Mouse (Mus musculus): ENCODE results near the gene Dpf2. TPM values are rescaled to one million over a fixed set of nuclear protein-coding genes. Genes with fewer than 3 reads are reported as not detected.

The Dpf2 gene
- polyA plus RNA-seq, 1 experiment: 103 TPM

DNA sequence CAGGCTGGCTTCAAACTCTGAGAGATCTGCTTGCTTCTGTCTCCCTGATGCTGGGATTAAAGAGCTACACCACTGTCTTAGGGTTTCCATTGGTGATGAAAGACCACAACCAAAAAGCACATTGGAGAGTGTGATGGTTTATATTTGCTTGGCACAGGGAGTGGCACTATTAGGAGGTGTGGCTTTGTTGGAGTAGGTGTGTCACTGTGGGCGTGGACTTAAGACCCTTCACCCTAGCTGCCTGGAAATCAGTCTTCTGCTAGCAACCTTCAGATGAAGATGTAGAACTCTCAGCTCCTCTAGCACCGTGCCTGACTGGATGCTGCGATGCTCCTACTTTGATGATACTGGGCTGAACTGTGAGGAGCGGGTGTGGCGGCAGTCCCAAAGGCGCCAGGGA, 25.7 kb upstream of the Dpf2 start:
- Histone ChIP-seq H3K4me3 (replicated peaks; ENCODE audit: extremely low read depth, low read depth, low read length) (no peak overlapping the region), H3K4me1 (ENCODE audit: control insufficient read depth, insufficient read depth, low read length) (peaks cover 34% of the 10 kb centered on the region)
- TF ChIP-seq POLR2A (IDR thresholded peaks at IDR 0.05; ENCODE audit: borderline replicate concordance, extremely low read depth, low read depth, low read length) (no peak), CTCF (IDR thresholded peaks at IDR 0.05; ENCODE audit: insufficient read depth, low read length) (no peak)
- no peak for DNase-seq
- WGBS: 91% methylated on average over 6 of the region's 6 CpGs

- H3K4me1 ChIP-seq (ENCODE audit: control insufficient read depth, insufficient read depth, low read length): peaks cover 34% of the 10 kb centered on the region
- 9% methylated on average over 14 of the region's 14 CpGs for WGBS
- H3K4me3 ChIP-seq (replicated peaks; ENCODE audit: extremely low read depth, low read depth, low read length): no peak overlapping the region
- TF ChIP-seq POLR2A (IDR thresholded peaks at IDR 0.05; ENCODE audit: borderline replicate concordance, extremely low read depth, low read depth, low read length) (peak; percentile 32; the same call in 1 of the 2 replicates), CTCF (IDR thresholded peaks at IDR 0.05; ENCODE audit: insufficient read depth, low read length) (no peak)
- DNase-seq: no peak
Measured at GRCm38 (mm10) chr19:5937836-5938406, 25.1 kb upstream of the Dpf2 start.

GRCm38 (mm10) chr19:5937095-5937835, 24.5 kb upstream of the Dpf2 start:
- TF ChIP-seq CTCF (IDR thresholded peaks at IDR 0.05; ENCODE audit: insufficient read depth, low read length) (no peak), POLR2A (IDR thresholded peaks at IDR 0.05; ENCODE audit: borderline replicate concordance, extremely low read depth, low read depth, low read length) (no peak)
- peaks cover 34% of the 10 kb centered on the region for H3K4me1 ChIP-seq (ENCODE audit: control insufficient read depth, insufficient read depth, low read length)
- H3K4me3 ChIP-seq (replicated peaks; ENCODE audit: extremely low read depth, low read depth, low read length): no peak overlapping the region
- 45% methylated on average over 21 of the region's 21 CpGs for WGBS
- DNase-seq: peak; percentile 20

DNA sequence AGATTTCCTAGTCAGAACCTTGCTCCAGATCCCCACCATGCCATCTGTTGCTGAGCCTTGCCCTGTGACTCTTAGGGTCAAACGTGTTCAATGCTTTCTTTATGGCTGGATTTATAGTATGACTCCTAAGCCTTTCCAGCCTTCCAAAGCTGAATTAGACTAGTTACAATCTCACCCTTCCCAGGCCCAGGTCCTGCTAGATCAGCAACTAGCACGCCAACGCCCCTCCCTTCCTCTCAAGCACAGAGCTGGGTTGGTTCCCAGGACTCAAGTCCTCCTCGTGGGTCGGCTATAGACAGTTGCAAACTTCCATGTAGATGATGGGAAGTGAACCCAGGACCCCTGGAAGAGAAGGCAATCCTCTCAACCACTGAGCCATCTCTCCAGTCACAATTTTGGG, 22.9 kb upstream of the Dpf2 start:
- Histone ChIP-seq H3K4me1 (ENCODE audit: control insufficient read depth, insufficient read depth, low read length) (peaks cover 33% of the 10 kb centered on the region), H3K4me3 (replicated peaks; ENCODE audit: extremely low read depth, low read depth, low read length) (no peak overlapping the region)
- no peak for TF ChIP-seq CTCF (IDR thresholded peaks at IDR 0.05; ENCODE audit: insufficient read depth, low read length)
- 21% methylated on average over 5 of the region's 5 CpGs for WGBS
- DNase-seq: no peak

DNA sequence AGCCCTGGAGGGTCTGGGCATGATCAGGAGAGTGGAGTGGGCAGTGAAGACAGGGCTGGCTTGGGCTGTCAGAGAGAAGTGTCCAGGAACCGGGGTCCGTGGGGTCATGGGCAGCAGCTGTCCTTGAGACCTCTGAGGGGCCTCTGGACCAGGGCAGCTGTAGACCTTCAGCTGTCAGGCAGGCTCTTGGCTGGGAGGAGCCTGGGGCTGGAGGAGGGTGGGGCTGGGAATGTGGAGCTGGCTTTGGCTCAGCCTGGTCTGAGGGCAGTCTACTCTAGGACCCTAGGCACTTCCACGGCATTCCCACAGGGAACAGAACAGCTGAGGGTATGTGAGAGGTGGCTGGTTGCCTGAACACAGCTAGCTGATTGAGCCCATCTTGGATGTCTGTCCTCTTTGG, 22.5 kb upstream of the Dpf2 start:
- H3K4me3 ChIP-seq (replicated peaks; ENCODE audit: extremely low read depth, low read depth, low read length): no peak overlapping the region
- WGBS: 33% methylated on average over 3 of the region's 3 CpGs
- DNase-seq: peak; percentile 46
- TF ChIP-seq POLR2A (IDR thresholded peaks at IDR 0.05; ENCODE audit: borderline replicate concordance, extremely low read depth, low read depth, low read length) (no peak), CTCF (IDR thresholded peaks at IDR 0.05; ENCODE audit: insufficient read depth, low read length) (no peak)
- H3K4me1 ChIP-seq (ENCODE audit: control insufficient read depth, insufficient read depth, low read length): peaks cover 30% of the 10 kb centered on the region

GRCm38 (mm10) chr19:5929634-5930596, 17.1 kb upstream of the Dpf2 start:
- Histone ChIP-seq H3K4me1 (ENCODE audit: control insufficient read depth, insufficient read depth, low read length) (peaks cover 11% of the 10 kb centered on the region), H3K4me3 (replicated peaks; ENCODE audit: extremely low read depth, low read depth, low read length) (no peak overlapping the region)
- peak; percentile 62 for DNase-seq
- 27% methylated on average over 14 of the region's 14 CpGs for WGBS
- TF ChIP-seq POLR2A (IDR thresholded peaks at IDR 0.05; ENCODE audit: borderline replicate concordance, extremely low read depth, low read depth, low read length): peak; percentile 38; the same call in 1 of the 2 replicates
- no peak for TF ChIP-seq CTCF (IDR thresholded peaks at IDR 0.05; ENCODE audit: insufficient read depth, low read length)

GRCm38 (mm10) chr19:5928546-5928945, 15.7 kb upstream of the Dpf2 start:
- no peak for TF ChIP-seq CTCF (IDR thresholded peaks at IDR 0.05; ENCODE audit: insufficient read depth, low read length)
- no peak for TF ChIP-seq POLR2A (IDR thresholded peaks at IDR 0.05; ENCODE audit: borderline replicate concordance, extremely low read depth, low read depth, low read length)
- Histone ChIP-seq H3K4me3 (replicated peaks; ENCODE audit: extremely low read depth, low read depth, low read length) (no peak overlapping the region), H3K4me1 (ENCODE audit: control insufficient read depth, insufficient read depth, low read length) (peaks cover 11% of the 10 kb centered on the region)
- 47% methylated on average over 3 of the region's 3 CpGs for WGBS
- DNase-seq: no peak

GRCm38 (mm10) chr19:5928104-5928503, 15.3 kb upstream of the Dpf2 start:
- DNase-seq: no peak
- WGBS: 68% methylated on average over 6 of the region's 6 CpGs
- Histone ChIP-seq H3K4me1 (ENCODE audit: control insufficient read depth, insufficient read depth, low read length) (peaks cover 11% of the 10 kb centered on the region), H3K4me3 (replicated peaks; ENCODE audit: extremely low read depth, low read depth, low read length) (no peak overlapping the region)
- TF ChIP-seq CTCF (IDR thresholded peaks at IDR 0.05; ENCODE audit: insufficient read depth, low read length) (no peak), POLR2A (IDR thresholded peaks at IDR 0.05; ENCODE audit: borderline replicate concordance, extremely low read depth, low read depth, low read length) (no peak)

DNA sequence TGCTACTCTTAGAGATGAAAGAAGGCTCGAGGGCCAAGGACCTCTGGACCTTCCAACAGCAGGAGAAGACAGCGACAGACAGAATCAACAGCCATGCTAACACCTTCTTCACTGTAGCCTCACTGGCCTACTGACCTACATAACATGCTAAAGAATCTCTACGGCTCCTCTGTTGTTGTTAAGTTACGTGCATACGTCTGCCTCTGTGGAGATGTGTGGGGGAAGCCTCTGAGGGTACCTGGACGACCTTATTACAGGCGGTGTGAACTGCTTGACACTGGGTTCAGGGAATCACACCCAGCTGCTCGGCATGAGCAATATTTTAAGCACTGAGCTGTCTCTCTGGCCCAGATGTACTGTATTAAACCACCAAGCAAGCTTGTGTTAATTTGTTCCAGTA, 14.7 kb upstream of the Dpf2 start:
- Histone ChIP-seq H3K4me1 (ENCODE audit: control insufficient read depth, insufficient read depth, low read length) (peaks cover 11% of the 10 kb centered on the region), H3K4me3 (replicated peaks; ENCODE audit: extremely low read depth, low read depth, low read length) (no peak overlapping the region)
- DNase-seq: no peak
- TF ChIP-seq POLR2A (IDR thresholded peaks at IDR 0.05; ENCODE audit: borderline replicate concordance, extremely low read depth, low read depth, low read length) (no peak), CTCF (IDR thresholded peaks at IDR 0.05; ENCODE audit: insufficient read depth, low read length) (no peak)
- 79% methylated on average over 8 of the region's 8 CpGs for WGBS
